Mouse (Mus musculus) lung, embryonic 14.5 days (tissue): ENCODE results near the gene Dusp2. TPM values are rescaled to one million over a fixed set of nuclear protein-coding genes. Genes with fewer than 3 reads are reported as not detected.

Experiments
- ATAC-seq: fragments of 200-750 bp; cut with Nextera tagmentation; 2 replicates; pipeline ENCODE4 v1.8.0; 2017; ENCODE audit warnings: mild to moderate bottlenecking, moderate TSS enrichment, moderate library complexity; ENCODE audit not compliant: insufficient read depth
- DNase-seq: peaks from one replicate; pipeline ENCODE4 v3.0.0-alpha.2; 2015
- H3K27ac ChIP-seq: fragments of 300-500 bp; sonication (generic); 2 replicates; pipeline ENCODE4 v1.5.1; 2014; ENCODE audit warnings: low read depth, mild to moderate bottlenecking, moderate library complexity
- H3K27me3 ChIP-seq: fragments of 300-500 bp; sonication (generic); 2 replicates; pipeline ENCODE4 v1.6.1; 2014; ENCODE audit warnings: low read length, control low read depth; ENCODE audit not compliant: insufficient read depth
- H3K36me3 ChIP-seq: fragments of 300-500 bp; sonication (generic); 2 replicates; pipeline ENCODE4 v1.6.1; 2014; ENCODE audit warnings: control low read depth; ENCODE audit not compliant: insufficient read depth
- H3K4me1 ChIP-seq: fragments of 300-500 bp; sonication (generic); 2 replicates; pipeline ENCODE4 v1.6.1; 2014; ENCODE audit warnings: antibody characterized with exemption, control low read depth; ENCODE audit not compliant: insufficient read depth
- H3K4me2 ChIP-seq: fragments of 300-500 bp; sonication (generic); 2 replicates; pipeline ENCODE4 v1.6.1; 2014; ENCODE audit warnings: mild to moderate bottlenecking
- H3K4me3 ChIP-seq: fragments of 300-500 bp; sonication (generic); 2 replicates; pipeline ENCODE4 v1.5.1; 2014; ENCODE audit warnings: low read depth, low read length
- H3K9ac ChIP-seq: fragments of 300-500 bp; sonication (generic); 2 replicates; pipeline ENCODE4 v1.6.1; 2014
- H3K9me3 ChIP-seq: fragments of 300-500 bp; sonication (generic); 2 replicates; pipeline ENCODE4 v1.6.1; 2016; ENCODE audit warnings: low read depth, low read length, control low read depth
- CTCF ChIP-seq: IDR thresholded peaks from 2 replicates; pipeline ENCODE4 v1.5.1; 2016; ENCODE audit warnings: antibody characterized with exemption, low read depth
- WGBS: fragments of 180-500 bp; shearing (Covaris S2); extraction: QIAGEN DNeasy Blood & Tissue Kit; methylation state at CpG from one replicate; pipeline ENCODE4 v1.1.7; 2014; 5-methylcytosine and 5-hydroxymethylcytosine counted together
- polyA plus RNA-seq: library from polyadenylated mRNA; unstranded; fragments of >200 nt; fragmentation: Nextera tagmentation; extraction: Ambion mirVana; gene quantifications from 2 replicates; pipeline ENCODE4 v1.2.1, GENCODE M21; 2014

Dusp2 gene
- polyA plus RNA-seq, 1 experiment from 2014 or later, result 15.7 TPM

DNA sequence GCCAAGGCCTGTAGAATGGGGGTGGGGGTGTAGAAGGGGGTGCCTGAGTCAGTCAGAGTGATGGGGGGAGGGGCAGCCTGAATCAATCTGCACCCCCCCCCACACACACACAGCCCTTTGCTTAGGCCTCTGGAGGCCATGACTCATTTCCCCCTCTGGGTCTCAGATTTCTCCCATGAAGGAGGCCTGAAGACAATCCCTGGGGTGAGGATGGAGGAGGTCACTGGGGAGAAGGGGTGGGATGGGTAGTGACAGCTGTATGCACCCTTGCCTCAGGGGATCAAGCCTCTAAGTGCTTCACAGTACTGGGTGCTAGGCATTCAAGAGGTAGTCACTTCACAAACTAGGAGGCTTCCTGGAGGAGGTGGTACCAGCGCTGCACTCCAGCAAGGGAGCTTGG lies 12.3 kb upstream of the Dusp2 start:
- 86% methylated on average over 1 of the region's 1 CpGs for WGBS
- H3K27me3 ChIP-seq, result no peaks in the 10 kb centered on the region
- H3K9ac ChIP-seq, result no peak overlapping the region
- no peak overlapping the region for H3K4me2 ChIP-seq
- no peaks in the 10 kb centered on the region for H3K9me3 ChIP-seq
- DNase-seq (no peak), ATAC-seq (no peak)
- no peaks in the 10 kb centered on the region for H3K36me3 ChIP-seq
- H3K27ac ChIP-seq, result no peak overlapping the region
- TF ChIP-seq CTCF, result no peak
- H3K4me1 ChIP-seq, result no peaks in the 10 kb centered on the region
- H3K4me3 ChIP-seq, result no peak overlapping the region

DNA sequence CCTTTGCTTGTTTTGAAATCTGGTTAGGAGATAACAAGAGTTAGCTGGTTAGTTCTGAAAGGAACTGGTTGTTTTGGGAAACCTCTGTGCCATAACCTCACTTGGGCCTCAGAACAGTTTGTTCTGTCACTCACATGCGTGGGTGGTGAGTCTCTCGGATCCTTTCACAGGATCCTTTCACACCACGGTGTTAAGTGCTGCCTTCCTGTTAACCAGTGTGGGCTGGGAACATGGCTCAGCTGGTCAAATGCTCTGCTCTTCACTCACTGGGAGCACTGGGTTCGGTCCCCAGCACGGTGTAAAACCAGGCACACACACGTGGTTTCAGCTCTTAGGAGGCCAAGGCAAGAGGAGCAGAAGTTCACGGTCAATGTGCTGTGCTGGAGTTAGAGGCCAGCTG lies 11.5 kb upstream of the Dusp2 start:
- Histone ChIP-seq H3K9ac (no peak overlapping the region), H3K4me1 (no peaks in the 10 kb centered on the region), H3K36me3 (no peaks in the 10 kb centered on the region), H3K27ac (no peak overlapping the region), H3K27me3 (no peaks in the 10 kb centered on the region), H3K4me2 (no peak overlapping the region), H3K4me3 (no peak overlapping the region), H3K9me3 (no peaks in the 10 kb centered on the region)
- no peak for TF ChIP-seq CTCF
- WGBS, result 43% methylated on average over 7 of the region's 7 CpGs
- ATAC-seq (no peak), DNase-seq (no peak)

DNA sequence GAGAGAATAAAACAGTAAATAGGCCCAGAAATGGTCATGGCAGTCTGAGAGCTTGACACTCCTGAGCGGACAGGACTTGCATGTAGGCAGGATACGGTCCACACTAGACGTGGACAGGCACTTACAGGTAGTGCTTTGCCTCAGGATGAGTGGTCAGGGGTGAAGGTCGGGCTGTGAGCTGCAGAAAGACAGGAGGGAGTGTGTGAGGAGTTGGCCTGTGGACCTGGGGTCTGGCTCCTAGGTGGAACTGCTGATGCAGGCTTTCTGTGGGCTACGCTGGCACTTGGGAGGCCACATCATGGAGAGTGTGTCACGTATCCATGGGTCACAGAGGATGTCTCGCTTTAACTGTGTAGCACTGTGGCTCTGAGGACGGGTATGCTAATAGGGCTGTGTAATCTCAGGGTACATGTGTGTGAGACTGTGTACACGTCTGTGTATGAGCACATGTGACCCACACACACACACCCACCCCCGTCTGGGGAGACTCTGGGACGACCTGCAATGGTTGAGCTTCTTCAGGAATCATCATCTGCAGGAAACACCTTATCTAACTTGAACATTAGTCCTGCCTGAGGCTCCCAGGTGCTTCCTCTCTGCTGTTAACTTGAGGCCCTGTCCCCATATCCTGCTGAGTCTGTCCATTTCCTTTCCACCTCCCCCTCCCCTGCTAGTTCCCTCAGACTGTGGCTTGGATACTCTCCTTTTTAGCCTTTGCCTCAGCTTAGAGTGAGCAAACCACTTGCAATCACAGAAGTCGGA lies 7.7 kb upstream of the Dusp2 start:
- H3K4me3 ChIP-seq, result no peak overlapping the region
- DNase-seq (peak; percentile 51), ATAC-seq (peak; percentile 80; the same call in 1 of the 2 replicates)
- no peak for TF ChIP-seq CTCF
- H3K4me2 ChIP-seq, result no peak overlapping the region
- no peaks in the 10 kb centered on the region for H3K9me3 ChIP-seq
- no peaks in the 10 kb centered on the region for H3K4me1 ChIP-seq
- no peaks in the 10 kb centered on the region for H3K27me3 ChIP-seq
- no peaks in the 10 kb centered on the region for H3K36me3 ChIP-seq
- peak overlapping the region; percentile 69 for H3K27ac ChIP-seq
- H3K9ac ChIP-seq, result no peak overlapping the region; the same call in 1 of the 2 replicates
- WGBS, result 57% methylated on average over 12 of the region's 12 CpGs

DNA sequence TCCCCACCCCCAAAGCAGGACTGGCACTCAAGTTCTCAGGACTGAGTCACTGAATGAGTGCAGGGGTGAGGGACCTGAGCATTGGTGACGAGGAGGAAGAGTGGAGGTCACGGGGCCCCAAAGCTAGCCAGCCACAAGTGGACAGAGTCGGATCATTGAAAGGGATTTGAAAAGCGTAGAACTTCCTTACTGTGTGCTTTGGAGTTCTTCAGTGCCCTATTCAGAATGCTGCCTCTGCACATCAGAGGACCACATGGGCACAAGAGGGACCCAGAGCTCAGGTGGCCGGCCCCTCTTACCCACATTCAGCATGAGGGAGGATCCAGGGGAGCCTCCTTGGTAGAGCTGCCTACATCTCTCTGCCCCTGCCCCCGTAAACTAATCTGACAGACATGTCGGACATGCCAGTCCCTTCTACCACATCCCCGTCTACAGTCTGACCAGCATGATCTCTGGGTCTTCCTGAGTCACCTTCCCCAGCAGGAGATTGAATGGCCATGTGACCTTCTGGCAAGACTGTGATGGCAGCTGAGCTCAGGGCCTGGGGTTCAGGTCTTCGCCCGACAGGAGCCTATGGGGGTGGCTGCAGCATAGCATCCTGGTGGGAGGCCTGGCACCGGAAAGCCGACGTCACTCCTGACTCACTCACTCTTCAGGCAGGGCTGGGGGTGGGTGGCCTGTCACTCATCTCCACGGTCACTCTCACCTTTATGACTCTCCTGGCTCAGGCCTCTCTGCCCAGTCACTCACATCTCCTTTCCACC lies 3.0 kb upstream of the Dusp2 start:
- Histone ChIP-seq H3K27me3 (peaks cover 20% of the 10 kb centered on the region), H3K4me1 (no peaks in the 10 kb centered on the region), H3K9me3 (no peaks in the 10 kb centered on the region), H3K27ac (no peak overlapping the region), H3K4me2 (no peak overlapping the region), H3K36me3 (0 out of 2 replicates have a peak, but pooled peaks cover 2% of the 10 kb centered on the region), H3K9ac (no peak overlapping the region), H3K4me3 (no peak overlapping the region)
- no peak for DNase-seq
- 69% methylated on average over 14 of the region's 14 CpGs for WGBS
- no peak for ATAC-seq
- TF ChIP-seq CTCF, result no peak

DNA sequence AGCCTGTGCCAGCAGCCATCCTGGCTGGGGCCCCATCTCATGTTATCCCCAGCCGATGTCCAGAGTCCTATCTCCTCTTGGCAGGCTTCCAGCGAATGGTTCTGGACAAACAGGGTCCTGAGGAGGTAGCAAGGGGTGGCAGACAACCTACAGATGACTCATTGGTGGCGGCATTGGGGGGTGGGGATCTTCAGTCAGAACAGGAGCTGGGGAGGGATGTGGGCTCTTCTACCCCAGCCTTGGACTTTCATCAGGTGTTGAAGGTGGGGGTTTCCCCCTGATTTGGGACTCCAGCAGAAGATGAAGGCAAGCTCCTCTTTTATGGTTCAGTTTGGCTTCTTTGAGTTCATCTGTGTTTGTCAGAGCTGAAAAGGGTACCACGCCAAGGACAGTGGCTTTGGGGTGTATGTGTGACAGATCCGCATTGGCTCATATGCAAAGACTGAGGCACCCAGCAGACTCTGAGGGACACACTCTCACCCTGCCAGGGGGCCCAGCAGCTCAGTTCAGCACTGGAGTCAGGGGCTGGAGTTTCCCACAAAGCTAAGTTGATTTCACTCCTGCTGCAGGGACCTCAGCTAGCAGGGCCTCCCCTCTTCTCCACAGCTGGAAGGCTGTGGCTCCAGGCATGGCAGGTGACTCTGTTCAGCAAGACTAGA lies 1.9 kb upstream of the Dusp2 start:
- no peaks in the 10 kb centered on the region for H3K4me1 ChIP-seq
- 58% methylated on average over 5 of the region's 5 CpGs for WGBS
- DNase-seq (peak; percentile 17), ATAC-seq (no peak)
- no peak overlapping the region for H3K4me3 ChIP-seq
- no peaks in the 10 kb centered on the region for H3K9me3 ChIP-seq
- H3K4me2 ChIP-seq, result no peak overlapping the region
- 0 out of 2 replicates have a peak, but pooled peaks cover 2% of the 10 kb centered on the region for H3K36me3 ChIP-seq
- H3K27me3 ChIP-seq, result peaks cover 20% of the 10 kb centered on the region
- TF ChIP-seq CTCF, result no peak
- H3K9ac ChIP-seq, result no peak overlapping the region
- H3K27ac ChIP-seq, result no peak overlapping the region

DNA sequence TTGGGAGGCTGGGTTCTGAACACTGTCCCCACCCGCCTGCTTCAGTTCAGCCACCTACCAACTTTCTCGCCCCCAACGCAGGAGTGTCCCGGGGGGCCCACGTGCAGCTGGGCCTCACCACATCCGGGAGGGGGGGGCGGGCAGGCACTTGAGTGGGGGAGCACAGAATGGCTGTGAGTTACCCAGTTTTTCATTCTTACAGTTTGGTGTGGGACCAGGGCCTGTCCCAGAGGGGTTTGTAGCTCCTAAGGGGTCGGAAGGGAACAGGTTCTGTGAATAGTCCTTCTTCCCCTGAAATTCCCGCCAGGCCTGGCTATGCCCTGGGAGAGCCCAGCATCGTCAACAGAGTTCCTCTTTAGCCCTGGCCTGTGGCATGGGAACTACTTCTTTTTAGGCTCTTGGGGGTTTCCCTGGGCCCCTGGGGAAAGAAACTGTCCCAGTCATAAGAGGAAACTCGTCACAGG lies 849 bp upstream of the Dusp2 start:
- TF ChIP-seq CTCF, result no peak
- no peak overlapping the region for H3K4me3 ChIP-seq
- 0 out of 2 replicates have a peak, but pooled peaks cover 2% of the 10 kb centered on the region for H3K36me3 ChIP-seq
- DNase-seq, result no peak
- no peak overlapping the region for H3K27ac ChIP-seq
- no peaks in the 10 kb centered on the region for H3K9me3 ChIP-seq
- H3K27me3 ChIP-seq, result peaks cover 20% of the 10 kb centered on the region
- no peak overlapping the region for H3K9ac ChIP-seq
- no peaks in the 10 kb centered on the region for H3K4me1 ChIP-seq
- H3K4me2 ChIP-seq, result peak overlapping the region; percentile 92; the same call in 1 of the 2 replicates
- ATAC-seq, result no peak
- WGBS, result 51% methylated on average over 11 of the region's 11 CpGs

DNA sequence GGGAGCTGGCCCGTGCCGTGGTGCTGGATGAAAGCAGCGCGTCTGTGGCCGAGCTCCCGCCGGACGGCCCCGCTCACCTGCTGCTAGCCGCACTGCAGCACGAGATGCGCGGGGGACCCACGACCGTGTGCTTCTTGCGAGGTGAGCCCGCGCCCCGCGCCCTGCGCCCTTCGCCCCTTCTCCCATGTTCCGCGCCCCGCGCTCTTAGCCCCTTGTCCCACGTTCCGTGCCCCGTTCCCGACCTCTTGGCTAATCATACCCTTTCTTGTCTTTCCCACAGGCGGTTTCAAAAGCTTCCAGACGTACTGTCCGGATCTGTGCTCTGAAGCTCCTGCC lies 506 bp downstream of the Dusp2 start:
- ATAC-seq (no peak), DNase-seq (no peak)
- 2% methylated on average over 33 of the region's 33 CpGs for WGBS
- H3K4me1 ChIP-seq, result no peaks in the 10 kb centered on the region
- H3K27ac ChIP-seq, result no peak overlapping the region; the same call in 1 of the 2 replicates
- H3K27me3 ChIP-seq, result peaks cover 20% of the 10 kb centered on the region
- H3K4me3 ChIP-seq, result peak overlapping the region; percentile 54
- 0 out of 2 replicates have a peak, but pooled peaks cover 2% of the 10 kb centered on the region for H3K36me3 ChIP-seq
- no peak for TF ChIP-seq CTCF
- peak overlapping the region; percentile 92 for H3K4me2 ChIP-seq
- peak overlapping the region; percentile 59 for H3K9ac ChIP-seq
- no peaks in the 10 kb centered on the region for H3K9me3 ChIP-seq
